9 mouse cellular contexts compared by ENCODE assay signal in the genomic region with DNA sequence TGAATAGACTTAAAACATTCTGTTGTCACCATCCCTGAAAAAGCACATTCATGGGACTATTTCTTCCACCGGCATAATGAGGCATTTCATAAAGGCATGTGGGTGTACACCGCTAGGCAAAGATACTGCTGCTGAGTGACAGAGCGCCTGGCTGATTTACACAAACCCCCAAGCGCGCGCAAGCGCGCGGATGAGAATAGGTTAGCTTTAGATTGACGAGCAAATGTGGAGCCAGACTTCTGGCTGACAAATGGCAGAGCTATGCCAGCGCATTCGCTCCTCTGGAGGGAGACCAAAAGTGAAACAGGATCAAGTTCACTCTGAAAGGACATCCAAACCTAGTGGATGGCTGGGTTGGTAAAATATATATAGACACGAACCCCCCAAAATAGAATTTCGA. TPM values are rescaled to one million over a fixed set of nuclear protein-coding genes. Genes with fewer than 3 reads are reported as not detected.
A peak's percentile ranks its signal among the peaks of the same experiment; 100 is the strongest.
DNase-seq lines count a peak whose midpoint lies in the region; ATAC-seq lines count a peak whose summit lies in the region.
"Had no signal": no experiment of that assay in that cellular context is flagged by ENCODE, and none has a peak within 500 bp of the region (broad histone marks: within the 10 kb centered on the region; RNA-seq: fewer than 3 reads in every experiment).

A gene (minus strand): TSS at position 130 of the 400 bp plus-strand sequence.

- no peak within 1 kb of the TSS for H3K9ac ChIP-seq in limb, embryonic 13.5 days
- H3K9ac ChIP-seq in limb, embryonic 15.5 days: no peak within 1 kb of the TSS

- no peak within 1 kb of the TSS for H3K4me3 ChIP-seq in limb, embryonic 13.5 days
- H3K4me3 ChIP-seq in limb, embryonic 10.5 days: no peak within 1 kb of the TSS
- no peak within 1 kb of the TSS for H3K4me3 ChIP-seq in limb, embryonic 15.5 days

- no peaks in the 10 kb centered on the region for H3K27me3 ChIP-seq in limb, embryonic 13.5 days
- H3K27me3 ChIP-seq in limb, embryonic 10.5 days (ENCODE audit: low read depth, poor library complexity, severe bottlenecking): peaks cover 2% of the 10 kb centered on the region; the same call in 1 of the 2 replicates
- no peaks in the 10 kb centered on the region for H3K27me3 ChIP-seq in limb, embryonic 15.5 days

- WGBS in limb, embryonic 13.5 days: 73% methylated on average over 14 of the region's 14 CpGs
- 92% methylated on average over 14 of the region's 14 CpGs for WGBS in limb, embryonic 10.5 days
- 67% methylated on average over 14 of the region's 14 CpGs for WGBS in limb, embryonic 15.5 days

- no peaks in the 10 kb centered on the region for H3K9me3 ChIP-seq in limb, embryonic 13.5 days
- no peaks in the 10 kb centered on the region for H3K9me3 ChIP-seq in limb, embryonic 10.5 days (replicated peaks)
- H3K9me3 ChIP-seq in limb, embryonic 15.5 days: no peaks in the 10 kb centered on the region

- no peaks in the 10 kb centered on the region for H3K4me1 ChIP-seq in limb, embryonic 13.5 days
- peaks cover 20% of the 10 kb centered on the region for H3K4me1 ChIP-seq in limb, embryonic 10.5 days
- no peaks in the 10 kb centered on the region; the same call in 1 of the 2 replicates for H3K4me1 ChIP-seq in limb, embryonic 15.5 days

- DNase-seq in limb, embryonic 10.5 days (ENCODE audit: low spot score): no peak
- DNase-seq in frontal cortex, postnatal 14 days (ENCODE audit: low spot score in 2 of 2): peak; percentile 38 to 47
- DNase-seq in heart, postnatal 25 days (ENCODE audit: low spot score): no peak
- DNase-seq in spleen, postnatal 36 days (ENCODE audit: low spot score in 2 of 2): no peak
- no peak for DNase-seq in embryo, embryonic 9.5 days (ENCODE audit: extremely low spot score)
- no peak for DNase-seq in Muller cell, postnatal 12 days (ENCODE audit: inconsistent ontology term)

- intact Hi-C loops in heart, postnatal 25 days (cut with DNase I): loop anchor here (5.0 kb wide), 2 partner anchors 70 to 240 kb away; a partner anchor contains a TSS

- H3K36me3 ChIP-seq in limb, embryonic 13.5 days: no peaks in the 10 kb centered on the region
- no peaks in the 10 kb centered on the region for H3K36me3 ChIP-seq in limb, embryonic 10.5 days
- H3K36me3 ChIP-seq in limb, embryonic 15.5 days: no peaks in the 10 kb centered on the region

- H3K4me2 ChIP-seq in limb, embryonic 13.5 days (replicated peaks): no peak within 1 kb of the TSS
- no peak within 1 kb of the TSS for H3K4me2 ChIP-seq in limb, embryonic 15.5 days

- no peak within 1 kb of the TSS; the same call in 1 of the 2 replicates for H3K27ac ChIP-seq in limb, embryonic 13.5 days
- no peak within 1 kb of the TSS for H3K27ac ChIP-seq in limb, embryonic 10.5 days
- H3K27ac ChIP-seq in limb, embryonic 15.5 days: peak within 1 kb of the TSS; percentile 11; the same call in 1 of the 2 replicates

- ATAC-seq in limb, embryonic 13.5 days (ENCODE audit: low FRiP score, low read depth): peak; percentile 62
- peak; percentile 65; the same call in 1 of the 2 replicates for ATAC-seq in limb, embryonic 15.5 days (ENCODE audit: insufficient number of reproducible peaks, low FRiP score, low TSS enrichment, low read depth)

RNA-seq across cellular contexts. Expression of the gene that starts here (rescaled TPM):
- 2.8 and 3.1 TPM in 2 replicates for polyA plus RNA-seq in limb, embryonic 13.5 days (2015; fragmentation: Nextera tagmentation; extraction: Ambion mirVana)
- 0.05 and 0.20 TPM in 2 replicates for polyA plus RNA-seq in limb, embryonic 10.5 days (2016; fragmentation: Nextera tagmentation; extraction: Ambion mirVana)
- 10 to 100 TPM; 23.0 to 25.0 TPM for total RNA-seq in heart, postnatal 25 days (2021)
- polyA plus RNA-seq in limb, embryonic 15.5 days (2015; fragmentation: Nextera tagmentation; extraction: Ambion mirVana): 3.7 and 4.5 TPM in 2 replicates
- polyA plus RNA-seq: testis, adult 2 months had no signal

Comparison
In these comparisons a context has a peak if more than half of its experiments do, and no peak if none do; other contexts are left out.
1. DNase-seq: peak in frontal cortex, postnatal 14 days (2 of 2); none in limb, embryonic 10.5 days (single experiment), heart, postnatal 25 days (single experiment), spleen, postnatal 36 days (0 of 2), embryo, embryonic 9.5 days (single experiment) and Muller cell, postnatal 12 days (single experiment).